Mouse (Mus musculus) mouse trophoblast stem cell (cell line): ENCODE measurements around the gene Rnf212b.

Experiments used
- in situ Hi-C, 2 experiments: fragments of 300-500 bp; cut with MseI, MboI; formaldehyde crosslinking; loops; 2 replicates in 1 of 2; 3 replicates in 1 of 2; pipeline ENCODE4 v1.15.1; 2025

Rnf212b gene

GRCm38 (mm10) chr14:54870861-54871260 lies 56.9 kb downstream of the Rnf212b start, which contains the start of gene Homez:
Gene Homez, minus strand, starts transcription at chr14:54870961.
- in situ Hi-C loops, result no loop called here

DNA sequence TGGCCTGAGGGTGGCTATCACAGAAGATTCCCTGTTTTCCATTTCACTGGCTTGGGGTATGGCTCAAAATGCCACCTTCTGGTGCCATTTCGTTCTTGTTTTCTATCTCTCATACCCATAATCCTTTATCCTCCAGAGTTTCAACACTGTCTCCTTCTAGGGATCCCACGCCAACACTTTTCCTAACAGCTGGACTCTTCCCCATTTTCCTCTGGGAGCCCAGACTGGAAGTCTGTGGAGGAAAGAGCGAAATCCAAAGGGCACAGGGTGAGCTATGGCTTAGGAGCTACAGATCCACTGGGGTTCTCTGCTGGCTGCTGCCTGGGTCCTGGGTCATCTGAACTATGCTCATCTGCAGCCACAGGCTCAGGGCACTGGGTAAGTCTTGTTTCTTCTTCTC lies 60.2 kb downstream of the Rnf212b start:
- in situ Hi-C loops, result no loop called here

GRCm38 (mm10) chr14:54875844-54876538 lies 62.0 kb downstream of the Rnf212b start:
- in situ Hi-C loops, result no loop called here

- in situ Hi-C loops, result no loop called here
Measured at GRCm38 (mm10) chr14:54876539-54877047, 62.7 kb downstream of the Rnf212b start.

DNA sequence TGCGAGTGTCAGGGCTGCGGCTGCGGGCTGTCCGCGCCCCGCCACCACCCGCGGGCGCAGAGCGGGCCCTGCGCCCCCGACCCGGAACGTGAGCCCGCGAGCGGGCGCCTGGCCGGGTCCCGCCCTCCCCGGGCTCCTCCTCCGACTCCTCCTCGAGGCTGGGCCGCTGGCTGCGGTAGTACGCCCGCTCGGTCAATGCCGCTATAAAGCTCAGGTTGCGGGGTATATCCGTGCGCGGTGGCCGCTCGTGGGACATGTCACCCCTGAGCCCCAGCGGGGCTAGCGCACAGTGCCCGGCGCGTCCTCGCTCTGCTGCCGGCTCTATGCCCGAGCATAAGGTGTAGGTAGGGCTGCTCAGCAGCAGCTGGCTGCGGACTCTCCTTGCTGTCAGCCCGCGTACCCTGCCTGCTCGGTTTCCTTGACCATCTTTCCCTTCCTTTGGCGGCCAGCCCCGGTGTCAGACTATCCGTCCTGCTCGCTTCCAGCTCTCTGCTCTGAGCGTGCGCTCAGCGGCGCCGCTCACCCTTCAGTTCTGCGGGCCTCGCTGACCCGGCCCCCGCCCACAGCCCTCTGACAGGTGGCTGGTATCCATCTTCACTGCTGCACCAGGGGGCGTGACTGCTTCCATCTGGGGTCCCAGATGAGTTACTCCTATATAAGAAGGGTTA lies 63.2 kb downstream of the Rnf212b start, which contains the start of gene Ppp1r3e:
Ppp1r3e (minus strand) TSS at position 503 of the 668 bp plus-strand sequence.
- in situ Hi-C loops, result no loop called here

DNA sequence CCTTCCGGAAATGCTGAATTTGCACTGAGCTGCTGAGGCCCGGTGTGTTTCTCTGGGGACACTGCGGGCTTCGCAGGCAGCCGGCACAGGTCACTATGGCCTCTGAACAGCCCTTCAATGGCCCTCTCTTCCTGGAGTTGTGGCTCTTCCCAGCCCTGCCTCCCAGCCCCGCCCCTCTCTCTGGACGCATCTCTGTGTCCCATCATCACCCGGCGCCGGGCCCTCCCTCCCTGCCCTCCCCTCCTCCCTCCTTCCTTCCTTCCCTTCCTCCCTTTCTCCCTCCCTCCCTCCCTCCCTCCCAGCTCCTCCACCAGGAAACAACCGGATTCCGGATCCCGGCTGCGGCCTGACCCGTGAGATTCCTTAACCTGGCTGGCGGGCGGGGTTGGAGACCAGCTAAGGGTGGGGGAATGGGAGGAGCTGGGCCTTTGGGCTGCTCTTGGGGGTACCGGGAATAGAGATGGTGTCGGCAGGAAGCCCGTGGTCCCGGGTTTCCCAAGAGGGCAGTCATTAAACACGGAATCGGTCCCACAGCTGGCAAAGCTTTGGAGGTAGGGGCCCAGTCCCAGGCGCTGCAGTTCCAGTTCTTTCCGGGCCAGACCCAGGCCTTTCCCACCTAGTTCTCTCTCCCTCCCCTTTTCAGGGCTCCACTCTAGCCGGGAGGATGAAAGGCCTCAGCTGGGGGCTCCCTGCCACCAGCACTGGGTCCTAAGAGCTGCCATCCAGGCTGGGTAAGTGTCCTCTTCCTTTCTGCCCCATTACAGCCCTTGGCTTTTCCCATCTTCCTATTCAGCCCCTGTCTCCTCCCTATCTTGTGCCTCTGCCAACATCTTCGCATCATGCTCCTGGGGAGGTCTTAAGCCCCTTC lies 69.4 kb downstream of the Rnf212b start, which contains the start of the genes Bcl2l2 and Gm20521:
Bcl2l2 (plus strand) TSS at position 224 of the 868 bp plus-strand sequence.
Gm20521 (plus strand) TSS at position 288 of the 868 bp plus-strand sequence.
- in situ Hi-C loops, result no loop called here

- in situ Hi-C loops, result no loop called here
Measured at GRCm38 (mm10) chr14:54884022-54884712, 70.2 kb downstream of the Rnf212b start.

DNA sequence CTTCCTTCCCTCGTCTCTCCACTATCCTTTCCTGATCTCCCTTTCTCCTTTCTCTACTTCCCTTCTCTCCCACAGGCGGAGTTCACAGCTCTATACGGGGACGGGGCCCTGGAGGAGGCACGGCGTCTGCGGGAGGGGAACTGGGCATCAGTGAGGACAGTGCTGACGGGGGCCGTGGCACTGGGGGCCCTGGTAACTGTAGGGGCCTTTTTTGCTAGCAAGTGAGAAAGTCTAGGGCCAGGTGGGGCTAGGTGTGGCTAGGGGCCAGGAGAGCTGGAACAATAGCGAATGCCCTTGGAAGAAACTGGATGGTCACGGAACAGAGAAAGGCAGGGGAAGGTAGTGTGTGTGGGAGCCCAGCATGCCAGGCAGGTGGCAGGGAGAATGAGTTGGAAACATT lies 71.4 kb downstream of the Rnf212b start:
- in situ Hi-C loops, result no loop called here

DNA sequence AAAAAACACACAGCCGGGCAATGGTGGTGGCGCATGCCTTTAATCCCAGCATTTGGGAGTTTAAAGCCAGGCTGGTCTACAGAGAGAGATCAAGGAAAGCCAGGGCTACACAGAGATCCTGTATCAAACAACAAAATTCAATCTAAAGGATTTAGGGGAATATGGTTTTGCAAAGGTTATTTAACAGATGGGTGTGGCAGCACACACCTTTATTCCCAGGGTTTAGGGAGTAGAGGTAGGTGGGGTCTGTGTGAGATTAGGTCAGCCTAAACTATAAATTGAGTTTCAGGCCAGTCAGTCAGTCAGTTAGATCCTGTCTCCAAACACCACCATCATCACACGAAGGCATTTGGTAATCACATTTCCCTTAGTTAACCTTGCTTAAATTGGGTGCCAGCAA lies 78.3 kb downstream of the Rnf212b start, which contains the start of gene Pabpn1:
Pabpn1 (plus strand) TSS at position 301 of the 400 bp plus-strand sequence.
- in situ Hi-C loops, result no loop called here

DNA sequence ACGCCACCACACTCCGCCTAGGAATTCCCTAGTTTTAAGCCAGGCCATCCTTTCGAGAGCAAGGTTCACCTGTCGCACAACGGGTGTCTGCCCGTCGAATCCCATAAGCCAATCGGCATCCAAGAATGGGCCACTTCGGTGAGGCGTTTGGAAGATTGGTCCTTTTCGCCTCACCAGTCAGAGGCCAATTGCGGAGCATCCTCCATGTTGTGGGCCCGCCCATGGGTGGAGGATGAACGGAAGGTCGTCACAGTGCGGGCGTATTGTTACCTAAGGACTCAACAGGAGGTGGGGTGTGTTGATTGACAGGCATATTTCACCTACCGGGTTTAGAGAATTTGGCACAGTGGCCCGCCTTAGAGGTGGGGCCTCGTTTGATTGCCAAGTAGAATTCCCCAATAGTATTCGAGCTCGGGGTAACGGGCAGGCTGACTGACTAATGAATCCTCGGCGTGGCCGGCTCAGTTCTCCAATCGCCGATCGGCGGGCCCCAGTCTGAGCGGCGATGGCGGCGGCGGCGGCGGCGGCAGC lies 79.8 kb downstream of the Rnf212b start:
- in situ Hi-C loops, result no loop called here

- in situ Hi-C loops, result loop anchor here in 1 of 2 experiments (5.0 kb wide), 1 partner anchor 118 kb away; no protein-coding TSS in a partner anchor
Measured at GRCm38 (mm10) chr14:54894296-54895151, 80.6 kb downstream of the Rnf212b start.

- in situ Hi-C loops, result loop anchor here in 1 of 2 experiments (5.0 kb wide), 1 partner anchor 115 kb away; no protein-coding TSS in a partner anchor
Measured at GRCm38 (mm10) chr14:54897445-54897844, 83.5 kb downstream of the Rnf212b start.

DNA sequence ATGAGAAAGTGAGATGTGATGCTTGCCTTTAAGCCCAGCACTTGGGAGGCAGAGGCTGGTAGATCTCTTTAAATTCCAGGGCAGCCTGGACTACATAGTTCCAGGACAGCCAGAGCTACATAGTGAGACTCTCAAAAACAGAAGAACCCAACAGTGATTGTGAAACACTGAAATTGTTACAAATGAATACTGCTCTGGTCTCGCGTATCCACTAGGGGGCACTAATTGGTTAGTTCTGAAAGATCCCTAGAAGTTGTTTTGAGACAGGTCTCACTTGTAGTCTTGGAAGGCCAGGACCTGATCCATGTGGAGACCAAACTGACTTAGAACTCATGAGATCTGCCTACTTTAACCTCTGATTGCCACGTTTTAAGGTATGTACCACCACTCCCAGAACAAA lies 86.4 kb downstream of the Rnf212b start:
- in situ Hi-C loops, result loop anchor here (5.0 kb wide), 2 partner anchors 37 to 112 kb away; partner anchors contain the start of gene Cmtm5 (in 2 of the 2)

DNA sequence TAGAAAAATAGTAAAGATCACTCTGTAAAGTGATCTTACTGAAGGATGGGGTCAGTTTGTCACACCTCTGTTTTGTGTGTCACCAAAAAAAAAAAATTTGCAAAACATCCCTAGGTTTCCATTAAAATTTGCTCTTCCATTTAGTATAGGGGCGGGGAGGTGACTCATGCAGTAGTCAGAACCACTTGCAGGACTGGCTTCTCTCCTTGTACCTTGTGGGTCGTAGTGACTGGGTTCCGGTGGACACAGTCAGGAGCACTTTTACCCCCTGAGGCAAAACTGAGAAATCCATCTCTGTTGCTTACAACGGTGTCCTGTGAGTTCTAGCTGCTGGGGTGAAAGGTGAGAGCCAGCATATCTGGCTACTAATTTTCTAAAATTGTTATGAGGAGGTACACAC lies 89.7 kb downstream of the Rnf212b start:
- in situ Hi-C loops, result loop anchor here (5.0 kb wide), 2 partner anchors 34 to 109 kb away; partner anchors contain the start of gene Cmtm5 (in 2 of the 2)
